Mouse (Mus musculus) testis, adult 2 months (tissue): ENCODE data around the gene Zfp385c. TPM values are rescaled to one million over a fixed set of nuclear protein-coding genes. Genes with fewer than 3 reads are reported as not detected.
"Not testable (repeated sequence)": the region's sequence is repeated elsewhere in the genome, so short reads cannot be mapped to it uniquely, and the experiment has no call there.

Source experiments
- H3K27ac ChIP-seq: fragments of 200-500 bp; 2 replicates; pipeline ENCODE4 v1.5.1; 2012; ENCODE audit warnings: low read depth, low read length; ENCODE audit not compliant: control insufficient read depth, insufficient read depth
- H3K27me3 ChIP-seq: fragments of 200-500 bp; 2 replicates; pipeline ENCODE4 v1.6.1; 2012; ENCODE audit warnings: mild to moderate bottlenecking, low read length, moderate library complexity; ENCODE audit not compliant: control insufficient read depth, insufficient read depth
- H3K36me3 ChIP-seq: fragments of 200-500 bp; 2 replicates; pipeline ENCODE4 v1.6.1; 2012; ENCODE audit warnings: mild to moderate bottlenecking, low read length; ENCODE audit not compliant: control insufficient read depth, insufficient read depth
- H3K4me1 ChIP-seq: fragments of 200-500 bp; 2 replicates; pipeline ENCODE4 v1.6.1; 2012; ENCODE audit warnings: low read length; ENCODE audit not compliant: control insufficient read depth, insufficient read depth
- H3K4me3 ChIP-seq: fragments of 200-500 bp; 2 replicates; pipeline ENCODE4 v1.5.1; 2012; ENCODE audit warnings: low read depth, mild to moderate bottlenecking, low read length, moderate library complexity, mixed read lengths; ENCODE audit not compliant: control insufficient read depth
- CTCF ChIP-seq: fragments of 200-500 bp; IDR thresholded peaks from 2 replicates; pipeline ENCODE4 v1.5.1; 2012; ENCODE audit warnings: low read depth, mild to moderate bottlenecking, inconsistent platforms, low read length, moderate library complexity; ENCODE audit not compliant: control insufficient read depth, insufficient read depth, insufficient replicate concordance
- POLR2A ChIP-seq: fragments of 200-500 bp; IDR thresholded peaks from 2 replicates; pipeline ENCODE4 v1.6.1; 2012; ENCODE audit warnings: low read depth, mild to moderate bottlenecking, inconsistent platforms, low read length, moderate library complexity; ENCODE audit not compliant: control insufficient read depth
- polyA plus RNA-seq: library from polyadenylated mRNA; depleted of rRNA; stranded (reverse); fragments of >200 nt; gene quantifications from 2 replicates; pipeline ENCODE4 v1.2.3, GENCODE M21; 2012

Gene Zfp385c
- polyA plus RNA-seq, 1 experiment, result 2.6 TPM

GRCm38 (mm10) chr11:100623867-100624266 is 68.4 kb downstream of the Zfp385c start:
- H3K4me1 ChIP-seq, result peaks cover 2% of the 10 kb centered on the region; the same call in 1 of the 2 replicates
- no peaks in the 10 kb centered on the region for H3K27me3 ChIP-seq
- H3K27ac ChIP-seq, result no peak overlapping the region
- no peak for TF ChIP-seq POLR2A
- TF ChIP-seq CTCF, result no peak
- H3K4me3 ChIP-seq, result peak overlapping the region; percentile 1
- no peaks in the 10 kb centered on the region for H3K36me3 ChIP-seq

DNA sequence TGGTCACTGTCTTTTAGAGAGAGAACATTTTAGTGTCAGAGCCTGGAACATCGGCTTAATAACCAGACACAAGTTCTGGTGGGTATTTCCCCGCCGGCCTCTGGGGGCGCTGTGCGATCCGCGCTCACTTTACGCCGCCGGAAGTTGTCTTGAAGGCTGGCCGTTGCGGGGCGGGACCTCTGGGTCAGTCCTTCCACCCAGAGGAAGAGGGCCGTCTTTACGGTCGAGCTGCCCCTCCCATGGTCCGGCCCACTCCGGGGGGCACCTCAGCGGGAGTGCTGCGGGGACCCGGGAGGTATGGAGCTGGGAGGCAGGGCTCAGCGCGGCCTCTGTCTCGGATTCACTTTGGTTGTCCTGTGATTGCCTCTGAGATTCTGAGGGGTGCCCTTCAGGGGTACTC is 69.5 kb downstream of the Zfp385c start:
- no peaks in the 10 kb centered on the region; the same call in 1 of the 2 replicates for H3K4me1 ChIP-seq
- no peaks in the 10 kb centered on the region for H3K27me3 ChIP-seq
- peak overlapping the region; percentile 73 for H3K27ac ChIP-seq
- H3K4me3 ChIP-seq, result peak overlapping the region; percentile 95
- peak; percentile 87 for TF ChIP-seq POLR2A
- peak; percentile 88; the same call in 1 of the 2 replicates for TF ChIP-seq CTCF
- H3K36me3 ChIP-seq, result no peaks in the 10 kb centered on the region

- peak within 1 kb of the TSS; percentile 92 for H3K27ac ChIP-seq
- no peaks in the 10 kb centered on the region for H3K36me3 ChIP-seq
Observed at GRCm38 (mm10) chr11:100619982-100620381, 72.3 kb downstream of the Zfp385c start, which contains the start of gene Dnajc7. TSS of gene Dnajc7 (minus strand) at chr11:100620168.

DNA sequence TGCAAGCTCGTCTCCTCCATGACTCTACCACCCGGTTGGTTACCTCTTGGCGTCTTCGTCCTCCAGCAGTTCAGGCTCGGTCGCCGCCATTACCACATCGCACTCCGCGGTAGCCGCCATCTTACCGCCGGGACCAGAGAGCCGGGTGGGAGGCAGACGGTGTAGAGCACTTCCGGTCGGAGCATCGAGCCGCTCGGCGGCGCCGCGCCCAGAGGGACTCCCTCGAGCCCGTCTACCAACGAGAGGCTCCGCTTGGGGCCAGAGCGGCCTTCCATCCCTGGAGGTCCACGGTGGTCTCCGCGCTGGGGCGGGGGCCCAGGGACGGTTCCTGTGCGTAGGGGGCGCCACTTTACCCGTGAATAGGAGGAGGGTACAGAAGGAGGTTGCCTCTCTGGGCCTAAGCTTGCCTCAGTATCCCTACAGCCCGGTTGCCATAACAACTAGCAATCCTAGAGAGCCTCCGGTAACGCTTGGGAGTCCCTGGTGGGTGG is 72.7 kb downstream of the Zfp385c start:
- no peaks in the 10 kb centered on the region for H3K36me3 ChIP-seq
- no peaks in the 10 kb centered on the region; the same call in none of the 2 replicates for H3K4me1 ChIP-seq
- TF ChIP-seq POLR2A (peak; percentile 85), CTCF (peak; percentile 7; the same call in 1 of the 2 replicates)
- H3K27ac ChIP-seq, result peak overlapping the region; percentile 92
- H3K4me3 ChIP-seq, result peak overlapping the region; percentile 100
- no peaks in the 10 kb centered on the region for H3K27me3 ChIP-seq

More at GRCm38 (mm10) chr11:100619982-100620381, 72.3 kb downstream of the Zfp385c start, which contains the start of gene Dnajc7:
- H3K4me3 ChIP-seq, result peak within 1 kb of the TSS; percentile 100
- TF ChIP-seq CTCF (no peak), POLR2A (peak; percentile 58; the same call in 1 of the 2 replicates)
- H3K27me3 ChIP-seq, result no peaks in the 10 kb centered on the region
- no peaks in the 10 kb centered on the region; the same call in none of the 2 replicates for H3K4me1 ChIP-seq

DNA sequence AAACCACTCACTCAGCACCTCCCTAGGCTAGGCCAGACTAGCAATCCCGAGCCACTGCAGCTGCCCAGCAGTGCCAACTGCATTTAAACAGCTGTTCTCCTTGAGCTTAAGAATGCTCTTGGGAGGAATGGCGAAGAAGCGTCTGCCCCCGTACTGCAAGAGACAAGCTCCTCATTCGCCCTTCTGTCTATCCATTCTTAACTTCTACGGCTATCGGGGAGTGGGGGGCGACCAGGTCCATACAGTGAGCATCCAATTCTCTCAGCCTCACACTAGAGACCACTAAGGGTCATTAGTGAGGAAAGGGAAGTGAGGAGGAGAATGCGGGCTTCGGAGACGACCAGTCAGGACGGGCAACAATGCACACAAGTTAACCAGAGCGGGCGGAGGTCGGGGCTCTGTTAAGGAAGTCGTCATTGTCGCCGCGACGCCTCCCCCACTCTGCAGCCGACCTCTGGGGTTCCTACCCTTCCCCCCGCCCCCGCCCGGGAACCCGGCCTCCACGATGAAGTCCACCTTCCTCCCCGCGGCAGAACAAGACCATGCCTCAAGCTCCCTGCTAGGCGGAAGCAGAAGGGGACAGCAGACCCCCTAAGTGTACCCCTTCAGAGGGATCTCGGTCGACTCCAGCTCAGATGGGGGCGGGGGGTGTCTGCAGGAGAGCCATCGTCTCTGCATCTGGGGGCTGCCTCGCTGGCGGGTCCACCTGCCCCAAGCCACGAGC is 73.3 kb downstream of the Zfp385c start, which contains the start of gene Nkiras2:
Gene Nkiras2, plus strand, starts transcription at position 484 of the 724 bp plus-strand sequence.
- Histone ChIP-seq H3K27ac (peak within 1 kb of the TSS; percentile 92), H3K4me3 (peak within 1 kb of the TSS; percentile 100), H3K36me3 (no peaks in the 10 kb centered on the region), H3K27me3 (no peaks in the 10 kb centered on the region), H3K4me1 (no peaks in the 10 kb centered on the region; the same call in none of the 2 replicates)
- 0 out of 2 replicates have a peak, but pooled peaks have one; percentile 1 for TF ChIP-seq CTCF
- no peak for TF ChIP-seq POLR2A

GRCm38 (mm10) chr11:100617480-100617879 is 74.8 kb downstream of the Zfp385c start:
- Histone ChIP-seq H3K4me3 (no peak overlapping the region; the same call in 1 of the 2 replicates), H3K27me3 (no peaks in the 10 kb centered on the region), H3K36me3 (no peaks in the 10 kb centered on the region), H3K4me1 (peaks cover 2% of the 10 kb centered on the region), H3K27ac (no peak overlapping the region; the same call in 1 of the 2 replicates)
- TF ChIP-seq POLR2A, result no peak

DNA sequence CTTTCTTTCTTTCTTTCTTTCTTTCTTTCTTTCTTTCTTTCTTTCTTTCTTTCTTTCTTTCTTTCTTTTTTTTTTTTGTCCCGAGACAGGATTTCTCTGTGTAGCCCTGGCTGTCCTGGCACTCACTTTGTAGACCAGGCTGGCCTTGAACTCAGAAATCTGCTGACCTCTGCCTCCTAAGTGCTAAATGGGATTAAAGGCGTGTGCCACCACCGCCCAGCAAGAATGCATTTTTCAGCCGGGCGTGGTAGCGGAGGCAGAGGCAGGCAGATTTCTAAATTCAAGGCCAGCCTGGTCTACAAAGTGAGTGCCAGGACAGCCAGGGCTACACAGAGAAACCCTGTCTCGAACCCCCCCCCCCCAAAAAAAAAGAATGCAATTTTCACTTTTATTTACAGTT is 75.4 kb downstream of the Zfp385c start:
- H3K36me3 ChIP-seq, H3K27me3 ChIP-seq, H3K4me1 ChIP-seq, H3K27ac ChIP-seq, H3K4me3 ChIP-seq: not testable (repeated sequence)

GRCm38 (mm10) chr11:100616332-100616731 is 75.9 kb downstream of the Zfp385c start:
- H3K27ac ChIP-seq, result no peak overlapping the region
- TF ChIP-seq POLR2A (no peak), CTCF (no peak)
- no peak overlapping the region for H3K4me3 ChIP-seq
- peaks cover 2% of the 10 kb centered on the region for H3K4me1 ChIP-seq
- no peaks in the 10 kb centered on the region for H3K36me3 ChIP-seq
- no peaks in the 10 kb centered on the region for H3K27me3 ChIP-seq
